Mouse (Mus musculus) right cerebral cortex, adult 18-20 months (tissue): ENCODE results near the gene Lrrc37a.
A peak's percentile ranks its signal among the peaks of the same experiment; 100 is the strongest.
"Not testable (repeated sequence)": the region's sequence is repeated elsewhere in the genome, so short reads cannot be mapped to it uniquely, and the experiment has no call there.

ENCODE experiments used
- DNase-seq: peaks from one replicate; pipeline ENCODE4 v3.0.0; 2022; ENCODE audit warnings: mixed read lengths

The Lrrc37a gene

GRCm38 (mm10) chr11:103504497-103504896, at the start of gene Lrrc37a:
Gene Lrrc37a (minus strand): TSS chr11:103504597.
- no peak for DNase-seq

- DNase-seq = not testable (repeated sequence)
These were observed 30.6 kb upstream of the Lrrc37a start for GRCm38 (mm10) chr11:103534973-103535372.

- no peak for DNase-seq
These were observed 7.7 kb upstream of the Lrrc37a start for GRCm38 (mm10) chr11:103512111-103512510.

- DNase-seq = no peak
These were observed 40.0 kb downstream of the Lrrc37a start for GRCm38 (mm10) chr11:103464443-103464842.

- not testable (repeated sequence) for DNase-seq
These were observed 53.3 kb downstream of the Lrrc37a start for GRCm38 (mm10) chr11:103451105-103451504.

GRCm38 (mm10) chr11:103449721-103450120, 54.7 kb downstream of the Lrrc37a start:
- not testable (repeated sequence) for DNase-seq

- DNase-seq = no peak
These were observed 60.7 kb downstream of the Lrrc37a start for GRCm38 (mm10) chr11:103443678-103444077.

GRCm38 (mm10) chr11:103436282-103436681, 68.1 kb downstream of the Lrrc37a start:
- no peak for DNase-seq

GRCm38 (mm10) chr11:103425031-103425430, 79.4 kb downstream of the Lrrc37a start:
- no peak for DNase-seq

- DNase-seq = no peak
These were observed 84.7 kb downstream of the Lrrc37a start for GRCm38 (mm10) chr11:103419667-103420066.

GRCm38 (mm10) chr11:103419226-103419625, 85.2 kb downstream of the Lrrc37a start:
- DNase-seq = no peak

- no peak for DNase-seq
These were observed 90.9 kb downstream of the Lrrc37a start for GRCm38 (mm10) chr11:103413516-103413915.

GRCm38 (mm10) chr11:103412950-103413423, 91.4 kb downstream of the Lrrc37a start:
- DNase-seq = no peak

- peak; percentile 97 for DNase-seq
These were observed 92.1 kb downstream of the Lrrc37a start, which contains the start of gene Plekhm1 for GRCm38 (mm10) chr11:103411981-103412949. Gene Plekhm1 (minus strand): TSS chr11:103412687.

GRCm38 (mm10) chr11:103411301-103411700, 93.1 kb downstream of the Lrrc37a start:
- no peak for DNase-seq

- no peak for DNase-seq
These were observed 95.5 kb downstream of the Lrrc37a start for GRCm38 (mm10) chr11:103408880-103409279.

GRCm38 (mm10) chr11:103407136-103407535, 97.3 kb downstream of the Lrrc37a start:
- DNase-seq = not testable (repeated sequence)

GRCm38 (mm10) chr11:103406551-103406950, 97.8 kb downstream of the Lrrc37a start:
- no peak for DNase-seq

GRCm38 (mm10) chr11:103405814-103406213, 98.6 kb downstream of the Lrrc37a start:
- DNase-seq = no peak

GRCm38 (mm10) chr11:103404618-103405017, 99.8 kb downstream of the Lrrc37a start:
- no peak for DNase-seq

- DNase-seq = no peak
These were observed 100.6 kb downstream of the Lrrc37a start for GRCm38 (mm10) chr11:103403776-103404175.

GRCm38 (mm10) chr11:103402738-103403137, 101.7 kb downstream of the Lrrc37a start:
- DNase-seq = peak; percentile 55

- DNase-seq = peak; percentile 39
These were observed 102.2 kb downstream of the Lrrc37a start for GRCm38 (mm10) chr11:103402198-103402597.
